Mouse (Mus musculus) heart, adult 2 months (tissue): Measurements from ENCODE around the gene Gstm4. TPM values are rescaled to one million over a fixed set of nuclear protein-coding genes. Genes with fewer than 3 reads are reported as not detected.
A peak's percentile ranks its signal among the peaks of the same experiment; 100 is the strongest.

Experiments used
- DNase-seq, 2 experiments: peaks; one replicate each; pipeline ENCODE4 v3.0.0; 2021
- H3K27ac ChIP-seq: fragments of 200-600 bp; 2 replicates; pipeline ENCODE4 v1.8.1; 2022
- H3K27me3 ChIP-seq: fragments of 200-500 bp; 2 replicates; pipeline ENCODE4 v1.6.1; 2012; ENCODE audit warnings: mild to moderate bottlenecking, low read length, inconsistent platforms, mixed read lengths; ENCODE audit not compliant: control insufficient read depth, insufficient read depth
- H3K36me3 ChIP-seq: fragments of 200-500 bp; 2 replicates; pipeline ENCODE4 v1.6.1; 2012; ENCODE audit warnings: low read length, inconsistent platforms; ENCODE audit not compliant: control insufficient read depth, insufficient read depth
- H3K4me1 ChIP-seq: fragments of 200-500 bp; 2 replicates; pipeline ENCODE4 v1.6.1; 2011; ENCODE audit warnings: low read length; ENCODE audit not compliant: control insufficient read depth, insufficient read depth
- H3K4me3 ChIP-seq: fragments of 200-600 bp; 2 replicates; pipeline ENCODE4 v1.8.1; 2022
- H3K79me2 ChIP-seq: fragments of 200-500 bp; replicated peaks from 2 replicates; pipeline ENCODE4 v1.6.1; 2012; ENCODE audit warnings: mild to moderate bottlenecking, inconsistent platforms, low read length, moderate library complexity, mixed read lengths; ENCODE audit not compliant: control insufficient read depth, insufficient read depth
- H3K9ac ChIP-seq: fragments of 200-500 bp; 2 replicates; pipeline ENCODE4 v1.6.1; 2012; ENCODE audit warnings: low read depth, mild to moderate bottlenecking, control low read depth, inconsistent platforms, low read length, mixed read lengths
- CTCF ChIP-seq: fragments of 200-600 bp; IDR thresholded peaks from 2 replicates; pipeline ENCODE4 v1.8.1; 2022; ENCODE audit warnings: antibody characterized with exemption, mild to moderate bottlenecking, moderate library complexity
- EP300 ChIP-seq: fragments of 200-500 bp; IDR thresholded peaks from 2 replicates; pipeline ENCODE4 v1.6.1; 2011; ENCODE audit warnings: low read depth, low read length, control low read depth; ENCODE audit not compliant: insufficient read depth
- POLR2A ChIP-seq: fragments of 200-500 bp; IDR thresholded peaks from 2 replicates; pipeline ENCODE4 v1.6.1; 2011; ENCODE audit warnings: mild to moderate bottlenecking, low read depth, low read length, control low read depth; ENCODE audit not compliant: insufficient read depth
- WGBS: fragments of 180-500 bp; shearing (Covaris S2); methylation state at CpG from one replicate; pipeline ENCODE4 v1.1.7; 2018; 5-methylcytosine and 5-hydroxymethylcytosine counted together
- intact Hi-C: fragments of 180-260 bp; cut with DNase I; formaldehyde crosslinking; loops from one replicate; pipeline ENCODE4 v1.15.1; 2025
- long read RNA-seq: library from polyadenylated mRNA; stranded (forward); transcript quantifications from one replicate; pipeline ENCODE4 v2.0.0, GENCODE M21; 2021
- polyA plus RNA-seq: library from polyadenylated mRNA; depleted of rRNA; stranded (reverse); fragments of >200 nt; gene quantifications from 2 replicates; pipeline ENCODE4 v1.2.3, GENCODE M21; 2012; rRNA removed
- total RNA-seq, 2 experiments: library from RNA; stranded (reverse); gene quantifications; 2 replicates each; pipeline ENCODE4 v1.2.3; 2021

Gstm4 gene
- 10 to 100 TPM; 11.7 to 11.9 TPM for total RNA-seq
- 17.1 and 24.6 TPM in 2 replicates for polyA plus RNA-seq
- long read RNA-seq, transcript Gstm4-201 (8 exons, 1,707 nt), result major isoform, 5 of 13 reads
- long read RNA-seq, partial matches to known transcripts, result 0 of 13 reads
- long read RNA-seq, other reads (novel, unspliced or antisense), result 8 of 13 reads

GRCm38 (mm10) chr3:108044394-108045140, at the start of gene Gstm4:
Gene Gstm4, minus strand, starts transcription at chr3:108044894.
- DNase-seq, result peak; percentile 89 to 93
- H3K79me2 ChIP-seq, result no peaks in the 10 kb centered on the region
- peak within 1 kb of the TSS; percentile 69 for H3K9ac ChIP-seq
- peak; percentile 58; the same call in 1 of the 2 replicates for TF ChIP-seq EP300
- TF ChIP-seq POLR2A, result peak; percentile 91
- TF ChIP-seq CTCF, result peak; percentile 43
- WGBS, result 7% methylated on average over 29 of the region's 29 CpGs
- H3K27me3 ChIP-seq, result no peaks in the 10 kb centered on the region
- intact Hi-C loops, result loop anchor here (2.0 kb wide), 1 partner anchor 26 kb away; no protein-coding TSS in a partner anchor
- H3K4me3 ChIP-seq, result peak within 1 kb of the TSS; percentile 69
- H3K4me1 ChIP-seq, result no peaks in the 10 kb centered on the region
- H3K36me3 ChIP-seq, result no peaks in the 10 kb centered on the region
- peak within 1 kb of the TSS; percentile 86 for H3K27ac ChIP-seq

- no peak overlapping the region for H3K27ac ChIP-seq
- no peaks in the 10 kb centered on the region for H3K79me2 ChIP-seq
- H3K4me1 ChIP-seq, result no peaks in the 10 kb centered on the region
- no peak for TF ChIP-seq CTCF
- TF ChIP-seq POLR2A, result no peak
- TF ChIP-seq EP300, result no peak
- no peaks in the 10 kb centered on the region for H3K27me3 ChIP-seq
- no peak overlapping the region for H3K4me3 ChIP-seq
- H3K36me3 ChIP-seq, result no peaks in the 10 kb centered on the region
- no peak for DNase-seq
- intact Hi-C loops, result no loop called here
- 55% methylated on average over 1 of the region's 1 CpGs for WGBS
- H3K9ac ChIP-seq, result no peak overlapping the region
Measured at GRCm38 (mm10) chr3:108094146-108094545, 49.5 kb upstream of the Gstm4 start.

- no peak overlapping the region for H3K9ac ChIP-seq
- H3K27me3 ChIP-seq, result no peaks in the 10 kb centered on the region
- DNase-seq, result no peak
- H3K4me1 ChIP-seq, result no peaks in the 10 kb centered on the region
- no peak overlapping the region for H3K4me3 ChIP-seq
- no peaks in the 10 kb centered on the region for H3K36me3 ChIP-seq
- intact Hi-C loops, result no loop called here
- WGBS, result 55% methylated on average over 6 of the region's 6 CpGs
- no peaks in the 10 kb centered on the region for H3K79me2 ChIP-seq
- TF ChIP-seq POLR2A (no peak), CTCF (no peak), EP300 (no peak)
- no peak overlapping the region for H3K27ac ChIP-seq
Measured at GRCm38 (mm10) chr3:108093306-108093705, 48.6 kb upstream of the Gstm4 start.

GRCm38 (mm10) chr3:108092536-108093115, 47.9 kb upstream of the Gstm4 start, which contains the start of gene Gnat2:
Gene Gnat2, plus strand, starts transcription at chr3:108092789.
- intact Hi-C loops, result no loop called here
- TF ChIP-seq EP300 (no peak), CTCF (no peak), POLR2A (no peak)

GRCm38 (mm10) chr3:108092030-108092429, 47.3 kb upstream of the Gstm4 start:
- no peaks in the 10 kb centered on the region for H3K27me3 ChIP-seq
- no peak for DNase-seq
- no peaks in the 10 kb centered on the region for H3K79me2 ChIP-seq
- H3K4me3 ChIP-seq, result no peak overlapping the region
- no peak overlapping the region for H3K9ac ChIP-seq
- no peaks in the 10 kb centered on the region for H3K4me1 ChIP-seq
- no peak overlapping the region for H3K27ac ChIP-seq
- TF ChIP-seq EP300 (no peak), POLR2A (no peak), CTCF (no peak)
- H3K36me3 ChIP-seq, result no peaks in the 10 kb centered on the region
- intact Hi-C loops, result no loop called here
- 70% methylated on average over 6 of the region's 6 CpGs for WGBS

More at GRCm38 (mm10) chr3:108092536-108093115, 47.9 kb upstream of the Gstm4 start, which contains the start of gene Gnat2:
- no peak within 1 kb of the TSS for H3K4me3 ChIP-seq
- no peak for DNase-seq
- no peaks in the 10 kb centered on the region for H3K36me3 ChIP-seq
- no peak within 1 kb of the TSS for H3K9ac ChIP-seq
- no peaks in the 10 kb centered on the region for H3K27me3 ChIP-seq
- H3K27ac ChIP-seq, result no peak within 1 kb of the TSS
- no peaks in the 10 kb centered on the region for H3K4me1 ChIP-seq
- WGBS, result 77% methylated on average over 15 of the region's 15 CpGs
- H3K79me2 ChIP-seq, result no peaks in the 10 kb centered on the region

- Histone ChIP-seq H3K79me2 (no peaks in the 10 kb centered on the region), H3K4me3 (no peak overlapping the region), H3K27me3 (no peaks in the 10 kb centered on the region), H3K9ac (no peak overlapping the region), H3K4me1 (0 out of 2 replicates have a peak, but pooled peaks cover 2% of the 10 kb centered on the region), H3K36me3 (no peaks in the 10 kb centered on the region), H3K27ac (no peak overlapping the region)
- intact Hi-C loops, result no loop called here
- TF ChIP-seq POLR2A, result no peak
- DNase-seq, result no peak
- 93% methylated on average over 2 of the region's 2 CpGs for WGBS
Measured at GRCm38 (mm10) chr3:108090561-108090960, 45.9 kb upstream of the Gstm4 start.
